Mouse (Mus musculus) lung, adult 18-20 months (tissue): Measurements from ENCODE around the gene Birc2.
"Not testable (repeated sequence)": the region's sequence is repeated elsewhere in the genome, so short reads cannot be mapped to it uniquely, and the experiment has no call there.

Experiments
- DNase-seq, 2 experiments: peaks; one replicate each; pipeline ENCODE4 v3.0.0; 2022; ENCODE audit warnings: mixed read lengths in 2 of 2

The Birc2 gene

DNA sequence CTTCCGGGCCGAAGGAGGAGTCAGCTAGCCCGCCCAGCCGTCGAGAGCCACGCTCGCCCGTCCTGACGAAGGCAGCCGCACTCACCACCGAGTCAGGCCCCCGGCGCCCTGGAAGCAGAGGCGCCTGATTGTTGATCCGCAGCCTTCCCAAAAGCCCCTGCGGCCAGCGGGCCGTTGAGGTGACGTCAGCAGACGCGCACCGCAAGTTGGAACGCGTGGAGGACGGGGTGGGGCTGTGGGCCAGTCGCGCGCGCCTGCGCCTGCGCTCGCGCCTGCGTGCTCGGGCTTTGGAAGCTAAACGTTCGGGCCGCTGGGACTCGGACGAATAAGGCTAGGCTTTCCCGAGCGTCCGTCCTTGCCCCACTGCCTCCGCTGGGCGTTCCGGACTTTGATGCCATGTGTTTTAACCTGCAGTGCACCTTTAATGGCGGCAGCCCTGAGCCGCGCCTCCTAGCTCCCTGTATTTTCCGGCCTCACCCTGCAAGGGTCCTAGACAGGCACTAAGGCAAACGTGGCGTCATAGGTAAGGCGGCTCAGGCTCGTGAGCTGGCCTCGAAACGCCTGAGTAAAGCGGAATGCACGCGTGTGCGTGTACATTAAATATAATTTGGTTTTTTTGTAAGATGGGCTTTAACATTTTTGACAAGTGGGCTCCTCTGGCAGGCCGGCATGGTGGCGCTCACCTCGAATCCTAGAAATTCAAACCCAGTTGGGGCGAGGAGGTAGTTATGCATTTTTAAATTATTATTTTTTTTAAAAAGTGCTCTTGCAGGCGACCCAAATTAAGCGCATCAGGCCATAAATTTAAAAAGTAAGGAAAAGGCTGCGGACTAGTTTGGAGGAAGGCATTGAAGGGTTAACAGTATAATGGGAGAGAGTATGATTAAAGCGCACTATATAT is at the start of gene Birc2:
Gene Birc2, minus strand, starts transcription at position 160 of the 901 bp plus-strand sequence.
- peak; percentile 96 to 97 for DNase-seq

DNA sequence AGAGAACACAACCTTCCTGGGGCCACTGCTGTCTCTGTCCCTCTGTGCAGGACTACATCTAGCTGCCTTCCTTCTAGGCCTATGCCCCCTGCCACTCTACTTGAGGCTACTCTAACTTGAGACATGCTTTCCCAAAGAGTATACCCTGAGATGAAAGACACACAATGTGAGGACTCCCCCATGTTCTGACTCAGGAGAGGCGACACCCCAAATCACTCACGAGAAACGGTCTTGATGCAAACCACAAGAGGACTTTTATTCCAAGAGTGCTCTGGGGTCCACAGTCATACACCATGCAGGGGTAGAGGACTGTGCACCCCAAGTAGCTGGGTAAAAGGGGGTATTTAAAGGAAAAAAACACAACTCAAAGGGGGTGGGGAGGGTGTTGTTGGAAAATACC is 47.5 kb upstream of the Birc2 start:
- no peak for DNase-seq

DNA sequence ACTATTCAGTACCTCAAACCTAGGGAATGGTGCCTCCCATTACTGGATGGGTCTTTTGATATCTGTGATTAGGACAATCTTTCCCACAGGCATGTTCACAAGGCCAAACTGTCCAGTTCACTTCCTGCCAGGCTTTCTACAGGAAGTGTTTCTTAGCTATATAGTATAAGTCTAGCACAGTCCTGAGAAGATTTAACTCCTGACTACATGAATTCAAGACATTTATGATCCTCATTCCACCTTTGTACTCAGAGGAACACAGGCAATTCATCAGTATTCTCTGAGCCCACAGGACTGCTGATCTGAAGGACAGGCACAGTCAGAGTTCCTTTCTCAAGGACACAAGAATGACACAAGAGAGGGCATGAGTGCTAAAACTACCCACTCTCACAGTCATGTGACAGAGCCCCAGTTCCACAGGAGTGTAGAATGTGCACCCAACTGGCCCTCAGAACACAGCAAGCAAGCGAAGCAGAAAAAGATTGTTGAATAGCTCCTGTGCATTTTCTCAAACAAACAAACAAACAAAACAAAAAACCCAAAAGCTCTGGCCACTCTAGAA is 45.5 kb upstream of the Birc2 start:
- DNase-seq: no peak

GRCm38 (mm10) chr9:7873511-7874211 is 36.8 kb upstream of the Birc2 start:
- no peak for DNase-seq

DNA sequence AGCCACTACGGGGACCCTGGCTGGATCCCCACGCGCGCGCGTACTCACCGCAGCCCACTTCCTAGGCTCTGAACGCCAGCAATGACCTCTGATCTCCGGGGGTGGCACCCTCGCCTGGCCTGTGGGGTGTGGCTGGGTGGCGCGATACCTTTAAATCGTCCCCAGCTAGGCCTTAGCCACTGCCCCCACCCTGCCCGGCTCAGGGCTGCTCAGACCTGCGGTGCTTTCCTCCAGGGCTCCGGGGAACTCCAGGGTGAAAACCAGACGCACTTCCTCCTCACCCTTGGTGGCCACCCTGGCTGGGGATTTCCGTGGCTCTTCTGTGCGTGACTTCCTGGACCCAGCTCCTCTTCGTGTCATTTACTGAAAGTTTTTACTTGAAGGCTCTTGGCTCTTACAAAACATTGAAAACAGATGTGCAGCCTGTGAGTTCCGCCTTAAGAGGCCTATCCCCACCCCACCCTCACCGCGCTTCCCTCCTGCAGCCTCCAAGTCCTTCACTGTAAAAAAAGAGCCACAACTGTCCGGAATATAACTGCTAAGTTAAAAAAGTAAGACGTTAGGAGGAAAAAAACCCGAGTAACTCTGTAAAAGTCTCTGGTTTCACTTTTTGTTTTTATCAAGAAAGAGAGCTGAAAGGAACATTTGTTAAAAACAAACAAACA is 36.0 kb upstream of the Birc2 start, which contains the start of gene Birc3:
Gene Birc3, minus strand, starts transcription at position 412 of the 665 bp plus-strand sequence.
- peak; percentile 88 to 89 for DNase-seq

GRCm38 (mm10) chr9:7872044-7872774 is 35.3 kb upstream of the Birc2 start:
- DNase-seq: no peak

- peak; percentile 59 to 68 for DNase-seq
These were observed 34.6 kb upstream of the Birc2 start for GRCm38 (mm10) chr9:7871316-7872043.

GRCm38 (mm10) chr9:7870556-7871315 is 33.9 kb upstream of the Birc2 start:
- peak; percentile 73 to 78 for DNase-seq

GRCm38 (mm10) chr9:7868838-7869491 is 32.1 kb upstream of the Birc2 start:
- DNase-seq: peak; percentile 69 to 80

DNA sequence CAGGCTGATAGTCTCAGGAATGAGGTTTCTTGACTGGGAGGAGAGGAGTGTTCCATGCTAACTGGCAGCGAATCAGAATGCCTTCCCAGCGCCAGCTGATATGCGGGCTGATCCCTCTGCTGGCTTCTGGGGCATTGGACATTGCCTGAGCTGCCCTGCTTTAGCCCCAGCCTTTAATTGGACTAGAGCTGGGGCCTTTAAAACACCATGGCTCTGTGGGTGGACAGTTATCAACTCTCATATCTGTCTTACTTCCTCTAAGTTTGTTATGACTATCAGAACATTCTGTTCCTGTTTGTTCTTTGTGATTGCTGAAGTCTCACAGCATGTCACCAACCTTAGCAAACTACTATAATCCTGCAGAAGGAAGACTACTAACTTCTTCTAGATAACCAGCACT is 31.1 kb upstream of the Birc2 start:
- peak; percentile 59 to 75 for DNase-seq

DNA sequence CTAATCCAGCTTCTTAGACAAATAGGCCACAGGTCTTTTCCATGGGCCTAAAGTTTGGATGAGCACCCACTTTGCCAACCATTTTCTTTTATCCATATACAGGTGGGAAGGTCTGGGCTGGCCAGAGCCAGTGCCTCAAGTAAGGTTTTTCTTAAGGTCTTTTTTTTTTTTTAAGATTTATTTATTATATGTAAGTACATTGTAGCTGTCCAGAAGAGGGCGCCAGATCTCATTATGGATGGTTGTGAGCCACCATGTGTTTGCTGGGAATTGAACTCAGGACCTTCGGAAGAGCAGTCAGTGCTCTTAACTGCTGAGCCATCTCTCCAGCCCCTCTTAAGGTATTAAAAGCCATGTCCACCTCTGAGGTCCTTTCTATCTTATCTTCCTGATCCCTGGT is 30.1 kb upstream of the Birc2 start:
- not testable (repeated sequence) for DNase-seq

- DNase-seq: no peak
These were observed 24.1 kb upstream of the Birc2 start for GRCm38 (mm10) chr9:7860976-7861375.

- DNase-seq: no peak
These were observed 19.0 kb upstream of the Birc2 start for GRCm38 (mm10) chr9:7855912-7856311.

DNA sequence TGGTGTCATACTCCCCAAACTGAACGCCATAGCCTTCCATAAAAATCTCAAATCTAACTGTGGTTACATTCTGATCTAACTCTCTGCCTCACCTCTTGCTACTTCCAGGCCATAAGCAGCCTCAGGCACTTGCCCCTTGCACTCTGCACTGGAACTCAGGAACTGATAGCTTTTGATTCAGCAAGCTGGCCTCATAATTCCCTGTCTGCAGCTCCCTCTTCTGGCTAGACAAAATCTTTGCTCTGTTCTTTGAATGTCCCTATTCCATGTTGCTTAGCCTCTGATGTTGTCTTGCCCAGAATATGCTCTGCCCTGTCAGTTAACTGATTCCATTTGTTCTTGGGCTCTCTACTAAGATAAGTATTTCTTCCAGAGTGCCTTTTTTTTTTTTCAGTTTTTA is 18.5 kb upstream of the Birc2 start:
- peak in 1 of 2 experiments; percentile 50 for DNase-seq

- not testable (repeated sequence) for DNase-seq
These were observed 17.3 kb upstream of the Birc2 start for GRCm38 (mm10) chr9:7854196-7854595.

DNA sequence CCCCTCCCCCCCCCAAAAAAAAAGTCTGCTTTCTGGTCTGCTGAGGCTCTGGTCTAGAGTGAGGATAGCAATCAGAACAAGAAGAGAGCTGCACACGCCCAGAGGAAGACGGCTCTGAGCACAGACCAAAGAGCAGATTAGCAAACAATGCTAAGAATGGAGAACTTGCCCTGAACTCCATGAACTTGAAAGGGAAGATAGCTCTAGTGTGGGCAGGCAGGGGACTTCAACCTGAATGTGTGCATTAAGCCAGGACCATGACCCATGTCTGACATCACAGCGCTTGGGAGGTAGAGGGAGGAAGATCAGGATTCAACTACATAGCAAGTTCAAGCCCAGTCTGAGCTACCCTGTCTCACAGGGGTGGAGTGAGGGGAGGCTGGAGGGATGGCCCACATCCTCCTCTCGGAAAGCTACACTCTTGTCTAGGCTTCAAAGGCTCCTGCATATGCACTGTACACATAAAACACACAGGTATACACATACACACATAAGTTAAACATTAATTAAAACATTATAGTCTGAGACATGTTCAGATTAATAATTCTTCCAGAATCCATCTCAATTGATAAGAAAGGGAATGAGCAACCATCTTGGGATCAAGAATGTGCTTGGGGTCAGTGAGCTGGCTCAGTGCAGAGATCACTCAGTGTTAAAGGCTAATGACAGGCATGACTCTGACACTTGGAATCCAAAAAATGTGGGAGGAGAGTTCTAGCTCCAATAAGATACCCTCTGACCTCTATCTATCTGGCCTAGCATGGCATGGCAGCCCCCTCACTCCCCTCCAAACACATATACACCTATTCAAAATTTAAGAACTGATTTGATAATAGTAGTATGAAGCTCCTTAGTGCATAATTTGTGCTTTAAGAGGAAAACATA is 15.7 kb upstream of the Birc2 start:
- DNase-seq: no peak

- DNase-seq: no peak
These were observed 15.0 kb upstream of the Birc2 start for GRCm38 (mm10) chr9:7851841-7852240.

DNA sequence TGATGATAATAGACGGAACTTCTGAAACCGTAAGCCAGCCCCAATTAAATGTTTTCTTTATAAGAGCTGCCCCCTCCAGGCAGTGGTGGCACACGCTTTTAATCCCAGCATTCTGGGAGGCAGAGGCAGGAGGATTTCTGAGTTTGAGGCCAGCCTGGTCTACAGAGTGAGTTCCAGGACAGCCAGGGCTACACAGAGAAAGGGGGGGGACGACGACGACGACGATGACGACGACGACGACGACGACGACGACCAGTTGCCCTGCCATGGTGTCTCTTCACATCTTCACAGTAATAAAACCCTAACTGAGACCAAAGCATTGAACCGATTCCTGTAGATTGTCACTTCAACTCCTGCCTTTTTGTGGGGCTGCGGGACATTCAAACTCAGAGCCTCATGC is 11.3 kb upstream of the Birc2 start:
- no peak for DNase-seq

- no peak for DNase-seq
These were observed 9.9 kb upstream of the Birc2 start for GRCm38 (mm10) chr9:7846667-7847199.
